Mouse (Mus musculus) urinary bladder, postnatal 36 days (tissue): ENCODE results near the gene Aipl1.

Source experiments
- DNase-seq, 2 experiments: peaks; one replicate each; pipeline ENCODE4 v3.0.0; 2022; ENCODE audit warnings: low spot score in 2 of 2, mixed read lengths in 1 of 2

The Aipl1 gene

GRCm38 (mm10) chr11:72050168-72050894 is 13.0 kb upstream of the Aipl1 start:
- no peak for DNase-seq

GRCm38 (mm10) chr11:72049171-72049759 is 12.0 kb upstream of the Aipl1 start:
- DNase-seq = no peak

GRCm38 (mm10) chr11:72048730-72049129 is 11.4 kb upstream of the Aipl1 start:
- DNase-seq = no peak

GRCm38 (mm10) chr11:72044231-72044630 is 6.9 kb upstream of the Aipl1 start:
- no peak for DNase-seq

- DNase-seq = no peak
These were observed 5.3 kb upstream of the Aipl1 start for GRCm38 (mm10) chr11:72042631-72043030.

- DNase-seq = peak; percentile 59 to 72
These were observed 4.7 kb upstream of the Aipl1 start, which contains the start of gene Pimreg for GRCm38 (mm10) chr11:72041768-72042607. TSS of gene Pimreg (plus strand) at chr11:72042032.

- no peak for DNase-seq
These were observed 4.0 kb upstream of the Aipl1 start for GRCm38 (mm10) chr11:72041290-72041767.

GRCm38 (mm10) chr11:72039599-72040386 is 2.5 kb upstream of the Aipl1 start:
- no peak for DNase-seq

GRCm38 (mm10) chr11:72037996-72038395 is 687 bp upstream of the Aipl1 start:
- peak; percentile 52 to 61 for DNase-seq

- no peak for DNase-seq
These were observed 4.7 kb downstream of the Aipl1 start for GRCm38 (mm10) chr11:72032589-72032988.

GRCm38 (mm10) chr11:72032091-72032490 is 5.2 kb downstream of the Aipl1 start:
- no peak for DNase-seq

GRCm38 (mm10) chr11:72031353-72031752 is 6.0 kb downstream of the Aipl1 start:
- no peak for DNase-seq

GRCm38 (mm10) chr11:72029143-72029542 is 8.2 kb downstream of the Aipl1 start:
- peak in 1 of 2 experiments; percentile 28 for DNase-seq

- no peak for DNase-seq
These were observed 9.5 kb downstream of the Aipl1 start for GRCm38 (mm10) chr11:72027836-72028235.

- DNase-seq = no peak
These were observed 10.8 kb downstream of the Aipl1 start for GRCm38 (mm10) chr11:72026516-72026915.

GRCm38 (mm10) chr11:72025843-72026242 is 11.5 kb downstream of the Aipl1 start:
- no peak for DNase-seq

GRCm38 (mm10) chr11:72024193-72024781 is 13.0 kb downstream of the Aipl1 start:
- peak; percentile 56 to 62 for DNase-seq

- no peak for DNase-seq
These were observed 13.7 kb downstream of the Aipl1 start for GRCm38 (mm10) chr11:72023581-72023980.

- no peak for DNase-seq
These were observed 14.5 kb downstream of the Aipl1 start for GRCm38 (mm10) chr11:72022827-72023226.

GRCm38 (mm10) chr11:72021015-72021414 is 16.3 kb downstream of the Aipl1 start:
- DNase-seq = no peak

- DNase-seq = no peak
These were observed 20.1 kb downstream of the Aipl1 start for GRCm38 (mm10) chr11:72017253-72017601.
